Mouse (Mus musculus) T-helper 1 cell (primary cell): ENCODE results near the gene Olfr224.
"Not testable (repeated sequence)": the region's sequence is repeated elsewhere in the genome, so short reads cannot be mapped to it uniquely, and the experiment has no call there.

Source experiments
- in situ Hi-C: fragments of 300-600 bp; cut with MboI, MseI; formaldehyde crosslinking; loops from one replicate; pipeline ENCODE4 v1.15.1; 2025; ENCODE audit warnings: high pct_unique_total_duplicates

The Olfr224 gene

GRCm38 (mm10) chr11:58518916-58519315, 51.4 kb downstream of the Olfr224 start:
- in situ Hi-C loops = not testable (repeated sequence)
